Mouse (Mus musculus): ENCODE measurements at regions not wholly inside any gene's neighbourhood (a gene's known extent, or its start where the extent isn't known, plus 50 kb on each side); places are given as distances from the start of the nearest gene placed in this dataset.

- no peaks in the 10 kb centered on the region for H3K9me3 ChIP-seq (replicated peaks; ENCODE audit: control insufficient read depth, low read length)
- whole genome bisulfite sequencing, result 69% methylated on average over 4 of the region's 4 CpGs
- H3K4me2 ChIP-seq (ENCODE audit: low read depth, low read length), result no peak overlapping the region
- TF ChIP-seq EP300 (IDR thresholded peaks at IDR 0.05; ENCODE audit: low read depth) (no peak), CTCF (IDR thresholded peaks at IDR 0.05; ENCODE audit: low read depth) (no peak)
- H3K36me3 ChIP-seq (replicated peaks; ENCODE audit: control insufficient read depth, insufficient read depth, low read length), result no peaks in the 10 kb centered on the region
- DNase-seq (ENCODE audit: low spot score) (no peak), ATAC-seq (ENCODE audit: insufficient read depth, low read depth) (no peak)
- no peak overlapping the region for H3K4me3 ChIP-seq (ENCODE audit: low read depth, low read length)
- no peaks in the 10 kb centered on the region for H3K4me1 ChIP-seq (ENCODE audit: control insufficient read depth, insufficient read depth)
- H3K27ac ChIP-seq (ENCODE audit: low read depth), result no peak overlapping the region
- H3K27me3 ChIP-seq (ENCODE audit: control insufficient read depth, insufficient read depth, low read length), result peaks cover 6% of the 10 kb centered on the region; the same call in 1 of the 2 replicates
- H3K9ac ChIP-seq (replicated peaks; ENCODE audit: low read depth, low read length), result no peak overlapping the region
Observed at GRCm38 (mm10) chrX:12284741-12285140, 124.6 kb upstream of the Bcor start.

- Histone ChIP-seq H3K27me3 (ENCODE audit: control insufficient read depth, insufficient read depth, low read length) (peaks cover 6% of the 10 kb centered on the region; the same call in 1 of the 2 replicates), H3K36me3 (replicated peaks; ENCODE audit: control insufficient read depth, insufficient read depth, low read length) (no peaks in the 10 kb centered on the region), H3K9ac (replicated peaks; ENCODE audit: low read depth, low read length) (no peak overlapping the region), H3K4me2 (ENCODE audit: low read depth, low read length) (no peak overlapping the region), H3K27ac (ENCODE audit: low read depth) (no peak overlapping the region), H3K4me1 (ENCODE audit: control insufficient read depth, insufficient read depth) (no peaks in the 10 kb centered on the region), H3K4me3 (ENCODE audit: low read depth, low read length) (no peak overlapping the region), H3K9me3 (replicated peaks; ENCODE audit: control insufficient read depth, low read length) (no peaks in the 10 kb centered on the region)
- ATAC-seq (ENCODE audit: insufficient read depth, low read depth) (no peak), DNase-seq (ENCODE audit: low spot score) (no peak)
- WGBS, result 47% methylated on average over 4 of the region's 5 CpGs
- TF ChIP-seq EP300 (IDR thresholded peaks at IDR 0.05; ENCODE audit: low read depth) (no peak), CTCF (IDR thresholded peaks at IDR 0.05; ENCODE audit: low read depth) (no peak)
Observed at GRCm38 (mm10) chrX:12285141-12285540, 125.0 kb upstream of the Bcor start.

GRCm38 (mm10) chrX:12285976-12286909 is 126.1 kb upstream of the Bcor start:
- Histone ChIP-seq H3K9me3 (replicated peaks; ENCODE audit: control insufficient read depth, low read length) (no peaks in the 10 kb centered on the region), H3K27me3 (ENCODE audit: control insufficient read depth, insufficient read depth, low read length) (peaks cover 6% of the 10 kb centered on the region; the same call in 1 of the 2 replicates), H3K36me3 (replicated peaks; ENCODE audit: control insufficient read depth, insufficient read depth, low read length) (no peaks in the 10 kb centered on the region), H3K27ac (ENCODE audit: low read depth) (no peak overlapping the region), H3K4me2 (ENCODE audit: low read depth, low read length) (no peak overlapping the region), H3K9ac (replicated peaks; ENCODE audit: low read depth, low read length) (no peak overlapping the region), H3K4me3 (ENCODE audit: low read depth, low read length) (no peak overlapping the region), H3K4me1 (ENCODE audit: control insufficient read depth, insufficient read depth) (no peaks in the 10 kb centered on the region)
- ATAC-seq (ENCODE audit: insufficient read depth, low read depth) (no peak), DNase-seq (ENCODE audit: low spot score) (no peak)
- 33% methylated on average over 24 of the region's 24 CpGs for WGBS
- TF ChIP-seq EP300 (IDR thresholded peaks at IDR 0.05; ENCODE audit: low read depth) (no peak), CTCF (IDR thresholded peaks at IDR 0.05; ENCODE audit: low read depth) (no peak)

- no peak for TF ChIP-seq EP300 (IDR thresholded peaks at IDR 0.05; ENCODE audit: low read depth)
- TF ChIP-seq CTCF (IDR thresholded peaks at IDR 0.05; ENCODE audit: low read depth), result no peak
- peaks cover 6% of the 10 kb centered on the region; the same call in 1 of the 2 replicates for H3K27me3 ChIP-seq (ENCODE audit: control insufficient read depth, insufficient read depth, low read length)
- no peak for ATAC-seq (ENCODE audit: insufficient read depth, low read depth)
Observed at GRCm38 (mm10) chrX:12286910-12287522, 126.9 kb upstream of the Bcor start.

GRCm38 (mm10) chrX:12287656-12288561 is 127.8 kb upstream of the Bcor start:
- H3K4me1 ChIP-seq (ENCODE audit: control insufficient read depth, insufficient read depth), result no peaks in the 10 kb centered on the region
- no peak overlapping the region for H3K4me2 ChIP-seq (ENCODE audit: low read depth, low read length)
- DNase-seq (ENCODE audit: low spot score), result no peak
- H3K9me3 ChIP-seq (replicated peaks; ENCODE audit: control insufficient read depth, low read length), result no peaks in the 10 kb centered on the region
- WGBS, result 47% methylated on average over 15 of the region's 17 CpGs
- no peak overlapping the region for H3K9ac ChIP-seq (replicated peaks; ENCODE audit: low read depth, low read length)
- H3K27ac ChIP-seq (ENCODE audit: low read depth), result no peak overlapping the region
- TF ChIP-seq CTCF (IDR thresholded peaks at IDR 0.05; ENCODE audit: low read depth) (no peak), EP300 (IDR thresholded peaks at IDR 0.05; ENCODE audit: low read depth) (no peak)
- no peak overlapping the region for H3K4me3 ChIP-seq (ENCODE audit: low read depth, low read length)
- no peak for ATAC-seq (ENCODE audit: insufficient read depth, low read depth)
- H3K27me3 ChIP-seq (ENCODE audit: control insufficient read depth, insufficient read depth, low read length), result peaks cover 6% of the 10 kb centered on the region; the same call in 1 of the 2 replicates
- H3K36me3 ChIP-seq (replicated peaks; ENCODE audit: control insufficient read depth, insufficient read depth, low read length), result no peaks in the 10 kb centered on the region

More at GRCm38 (mm10) chrX:12286910-12287522, 126.9 kb upstream of the Bcor start:
- Histone ChIP-seq H3K4me3 (ENCODE audit: low read depth, low read length) (no peak overlapping the region), H3K4me2 (ENCODE audit: low read depth, low read length) (no peak overlapping the region), H3K9me3 (replicated peaks; ENCODE audit: control insufficient read depth, low read length) (no peaks in the 10 kb centered on the region), H3K27ac (ENCODE audit: low read depth) (no peak overlapping the region), H3K4me1 (ENCODE audit: control insufficient read depth, insufficient read depth) (no peaks in the 10 kb centered on the region), H3K9ac (replicated peaks; ENCODE audit: low read depth, low read length) (no peak overlapping the region), H3K36me3 (replicated peaks; ENCODE audit: control insufficient read depth, insufficient read depth, low read length) (no peaks in the 10 kb centered on the region)
- no peak for DNase-seq (ENCODE audit: low spot score)
- 38% methylated on average over 18 of the region's 18 CpGs for WGBS
